Mouse (Mus musculus) liver, adult (tissue): ENCODE data around the gene Zfp454.

Experiments
- GATA4 ChIP-seq: IDR thresholded peaks from 2 replicates; pipeline ENCODE4 v1.6.1; 2014; ENCODE audit warnings: mild to moderate bottlenecking, low read length; ENCODE audit not compliant: insufficient replicate concordance

The Zfp454 gene

DNA sequence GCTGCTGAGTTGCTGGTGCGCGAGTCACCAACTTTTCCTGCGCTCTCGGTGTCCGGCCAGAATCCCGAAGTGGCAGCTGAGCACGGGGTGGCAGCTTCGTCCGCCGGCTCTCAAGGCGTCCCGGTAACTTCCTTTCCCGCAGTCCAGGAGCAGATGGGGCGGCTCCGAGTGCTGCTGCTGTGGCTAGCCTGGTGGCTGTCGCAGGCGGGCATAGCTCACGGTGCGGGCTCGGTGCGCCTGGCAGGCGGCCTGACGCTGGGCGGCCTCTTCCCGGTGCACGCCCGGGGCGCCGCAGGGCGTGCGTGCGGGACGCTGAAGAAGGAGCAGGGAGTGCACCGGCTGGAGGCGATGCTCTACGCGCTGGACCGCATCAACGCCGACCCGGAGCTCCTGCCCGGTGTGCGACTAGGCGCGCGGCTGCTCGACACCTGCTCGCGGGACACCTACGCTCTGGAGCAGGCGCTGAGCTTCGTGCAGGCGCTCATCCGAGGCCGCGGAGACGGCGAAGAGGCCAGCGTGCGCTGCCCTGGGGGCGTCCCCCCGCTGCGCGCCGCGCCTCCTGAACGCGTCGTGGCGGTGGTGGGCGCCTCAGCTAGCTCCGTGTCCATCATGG lies 36.4 kb downstream of the Zfp454 start:
- TF ChIP-seq GATA4 = no peak

DNA sequence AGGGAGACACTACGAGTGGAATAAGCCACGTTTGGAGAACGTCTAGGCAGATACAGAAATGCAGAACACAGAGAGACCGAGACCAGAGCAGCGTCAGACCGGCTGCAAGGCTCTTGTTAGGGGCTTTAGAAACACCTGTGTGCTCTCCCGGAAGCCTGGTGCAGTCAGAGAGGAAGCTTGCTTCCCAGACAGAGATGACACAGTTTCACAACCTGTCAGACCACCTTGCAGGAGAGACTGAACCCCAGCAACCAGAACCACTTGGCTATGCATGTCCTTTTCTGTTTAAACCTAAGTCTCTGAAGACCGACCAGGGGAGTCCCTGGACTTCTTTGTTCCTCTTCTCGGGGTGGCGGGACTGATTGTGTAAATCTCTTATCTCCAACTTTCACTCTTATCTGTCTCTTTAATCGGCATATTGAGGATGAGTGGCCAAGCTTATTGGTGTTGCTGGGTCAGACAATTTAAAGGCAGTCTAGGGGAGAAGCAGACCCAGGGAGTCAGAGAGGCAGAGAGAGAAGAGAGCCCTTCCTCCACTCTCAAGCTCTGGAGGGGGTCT lies 37.2 kb downstream of the Zfp454 start, which contains the start of gene Grm6:
Grm6 (plus strand) TSS at position 509 of the 559 bp plus-strand sequence.
- TF ChIP-seq GATA4 = no peak

DNA sequence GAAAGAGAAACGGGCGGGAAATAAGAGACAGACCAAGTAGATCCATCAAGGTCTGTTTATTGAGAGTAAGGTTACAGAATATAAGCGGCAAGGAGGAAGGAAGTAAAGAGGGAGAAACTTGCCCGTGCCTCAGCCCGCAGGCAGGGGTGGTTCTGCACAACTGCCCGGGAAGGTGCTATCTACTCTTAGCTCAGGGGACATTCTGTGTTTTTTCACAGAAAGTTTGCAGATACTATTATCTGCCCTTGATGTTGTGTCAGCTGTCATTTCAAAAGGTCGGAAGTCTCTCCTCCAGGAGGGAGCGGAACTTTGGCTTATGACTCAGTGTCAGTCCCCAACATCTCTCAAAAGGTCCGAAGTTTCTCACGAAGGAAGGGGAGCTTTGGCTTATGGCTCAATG lies 38.1 kb downstream of the Zfp454 start:
- TF ChIP-seq GATA4 = no peak

DNA sequence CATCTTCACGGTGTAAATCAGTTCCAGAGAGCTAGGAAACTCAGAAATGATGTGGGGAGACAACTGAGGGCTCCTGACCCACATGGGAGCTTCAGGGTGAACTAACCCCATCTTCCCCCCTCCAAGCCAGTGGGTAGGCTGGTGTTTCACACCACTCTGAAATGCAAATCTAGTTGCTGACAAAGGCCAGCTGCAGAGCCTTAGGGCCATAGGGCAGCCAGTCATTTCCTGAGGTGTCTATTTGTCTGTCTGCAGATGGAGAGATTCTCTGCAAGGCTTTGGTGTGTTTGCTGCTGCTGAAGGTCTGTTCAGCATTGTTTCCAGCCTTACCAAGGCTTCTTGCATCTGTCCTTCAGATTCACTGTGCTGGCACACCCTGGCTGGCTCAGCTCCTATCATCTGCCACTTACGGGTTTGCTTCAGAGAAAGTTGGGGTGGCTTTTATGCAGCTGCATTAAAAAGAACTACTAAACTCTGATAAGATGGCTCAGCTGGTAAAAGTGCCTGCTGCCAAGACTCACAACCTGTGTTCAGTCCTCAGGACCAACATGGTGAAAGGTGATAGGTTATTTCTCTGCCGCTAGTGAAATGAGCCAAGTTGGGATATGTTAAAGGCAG lies 38.8 kb downstream of the Zfp454 start:
- no peak for TF ChIP-seq GATA4

DNA sequence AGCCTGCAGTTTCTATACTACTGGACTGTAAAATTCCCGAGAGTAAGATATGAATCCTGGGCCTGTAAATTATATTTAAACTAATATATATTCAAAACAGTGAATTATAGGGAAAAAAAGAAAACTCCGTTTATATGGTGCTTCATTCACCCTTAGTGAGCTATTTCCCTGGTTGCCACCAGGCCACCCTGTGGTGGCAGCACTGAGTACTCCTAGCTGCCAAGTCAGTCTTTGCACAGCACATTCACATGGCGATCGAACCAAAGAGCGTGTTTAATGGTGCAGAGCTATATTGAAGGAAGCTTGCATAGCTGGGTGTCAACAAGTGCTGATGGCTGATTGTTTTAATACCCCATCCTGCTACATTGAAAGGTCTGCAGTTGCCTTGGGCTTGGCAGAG lies 40.4 kb downstream of the Zfp454 start:
- TF ChIP-seq GATA4 = no peak

DNA sequence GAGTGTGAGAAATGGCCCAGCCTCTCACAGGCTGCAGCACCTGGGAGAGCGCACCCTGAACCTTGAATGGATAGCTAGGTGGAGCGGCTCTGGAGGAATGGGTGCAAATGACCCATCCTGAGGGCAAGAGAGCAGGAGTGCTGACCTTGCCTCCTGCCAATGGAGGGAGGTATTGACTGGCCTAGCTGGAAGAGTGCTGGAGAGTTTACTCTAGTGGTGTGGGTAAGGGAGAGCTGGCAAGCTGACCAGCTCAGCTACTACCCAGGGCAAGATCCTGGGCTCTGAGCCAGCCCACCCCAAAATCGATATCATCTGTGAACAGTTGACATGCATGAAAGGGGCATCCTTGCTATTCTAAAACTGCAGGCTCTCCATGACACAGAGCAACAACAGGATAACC lies 41.5 kb downstream of the Zfp454 start:
- TF ChIP-seq GATA4 = no peak

DNA sequence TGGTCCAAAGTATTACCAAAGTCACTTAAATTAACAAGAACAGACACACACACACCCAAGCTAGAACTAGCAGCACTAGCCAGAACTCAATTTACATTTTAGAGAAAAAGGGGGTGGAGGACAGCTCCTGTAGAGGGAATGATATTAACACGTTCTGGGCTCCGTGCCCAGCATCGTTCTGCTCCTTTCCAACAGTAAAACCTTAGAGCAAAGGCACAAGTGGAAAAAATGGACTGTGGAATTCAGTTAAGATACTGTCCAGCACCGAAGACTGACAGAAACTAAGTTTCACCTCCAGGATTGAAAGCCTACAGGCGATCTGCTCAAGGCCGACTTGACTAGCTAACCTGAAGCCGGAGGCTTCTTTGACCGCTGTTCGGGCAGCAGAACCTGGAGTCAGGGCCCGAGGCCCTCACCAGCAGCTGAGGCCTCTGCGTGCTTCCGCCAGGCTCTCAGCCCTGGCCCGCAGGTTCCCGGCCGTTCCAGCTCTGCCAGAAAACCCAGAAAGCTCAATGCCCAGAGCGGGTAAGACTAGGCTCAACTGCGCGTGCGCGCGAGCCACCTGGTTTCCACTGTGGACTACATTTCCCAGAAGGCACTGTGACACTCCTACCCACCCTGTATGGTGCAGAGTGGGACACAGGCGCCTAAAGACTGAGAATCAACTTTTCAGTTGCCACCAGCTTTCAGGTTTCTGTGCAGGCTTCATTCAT lies 46.3 kb downstream of the Zfp454 start, which contains the start of gene Zfp879:
Zfp879 (minus strand) TSS at position 530 of the 713 bp plus-strand sequence.
- no peak for TF ChIP-seq GATA4

DNA sequence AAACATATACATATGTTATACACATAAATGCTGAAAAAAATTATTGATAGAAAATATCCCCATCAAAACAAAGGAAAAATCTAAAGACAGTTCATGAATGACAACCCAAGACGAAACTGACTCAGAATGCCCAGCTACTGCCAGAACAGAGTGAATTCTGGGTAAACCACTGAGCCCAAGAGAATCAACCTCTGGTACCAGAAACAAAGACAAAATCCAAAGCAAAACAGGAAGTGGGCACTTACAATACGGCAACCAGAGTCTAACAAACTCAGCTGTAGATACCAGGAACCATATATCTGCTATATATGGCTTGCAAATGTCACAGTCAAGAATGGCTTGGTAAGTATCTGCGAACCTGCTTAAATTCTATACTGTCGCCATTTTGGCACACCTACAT lies 51.7 kb downstream of the Zfp454 start:
- TF ChIP-seq GATA4 = no peak

DNA sequence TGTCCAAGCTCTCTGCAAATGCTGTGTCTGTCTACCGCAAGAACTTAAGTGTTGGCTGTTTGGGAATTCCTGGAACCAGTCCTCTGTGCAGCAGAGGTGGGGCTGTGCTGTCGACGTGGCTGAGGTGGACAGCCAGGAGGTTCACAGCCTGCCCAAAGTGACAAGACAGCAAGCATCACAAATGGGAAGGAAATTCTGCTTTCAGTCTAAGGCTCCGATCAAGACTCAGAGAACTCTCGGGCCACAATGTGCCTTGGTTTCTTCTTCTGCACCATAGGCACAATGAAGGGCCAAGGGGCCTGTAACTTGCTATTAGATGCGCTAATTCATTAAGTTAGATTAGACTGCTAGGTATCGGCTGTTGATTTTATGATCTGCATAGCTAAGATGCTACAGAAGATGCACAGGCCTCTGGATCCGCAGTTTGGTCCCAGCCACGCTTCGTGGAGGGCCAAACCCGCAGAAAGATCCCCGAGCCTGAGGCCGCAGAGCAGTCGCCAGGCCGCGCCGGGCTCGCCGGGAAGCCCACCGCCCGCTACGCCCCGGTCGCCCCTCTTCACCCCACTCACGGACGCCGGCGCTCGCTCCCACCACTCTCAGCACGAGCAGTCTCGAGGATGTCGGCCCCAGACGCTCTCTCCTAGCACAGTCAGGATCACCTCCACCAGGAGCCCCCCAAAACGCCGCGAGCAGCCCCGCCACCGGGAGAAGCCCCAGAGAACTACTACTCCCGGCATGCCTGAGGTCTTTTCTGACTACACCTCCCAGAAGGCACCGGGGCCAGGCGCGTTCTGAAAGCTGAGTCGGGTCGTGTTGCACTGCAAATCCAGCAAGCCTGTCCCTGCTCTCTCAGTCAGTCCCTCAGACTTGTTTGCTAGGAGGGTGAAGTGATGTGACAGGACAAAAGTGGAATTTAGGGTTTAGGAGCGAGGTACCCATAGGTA lies 60.2 kb downstream of the Zfp454 start, which contains the start of gene Zfp354c:
Zfp354c (minus strand) TSS at position 715 of the 944 bp plus-strand sequence.
- no peak for TF ChIP-seq GATA4

DNA sequence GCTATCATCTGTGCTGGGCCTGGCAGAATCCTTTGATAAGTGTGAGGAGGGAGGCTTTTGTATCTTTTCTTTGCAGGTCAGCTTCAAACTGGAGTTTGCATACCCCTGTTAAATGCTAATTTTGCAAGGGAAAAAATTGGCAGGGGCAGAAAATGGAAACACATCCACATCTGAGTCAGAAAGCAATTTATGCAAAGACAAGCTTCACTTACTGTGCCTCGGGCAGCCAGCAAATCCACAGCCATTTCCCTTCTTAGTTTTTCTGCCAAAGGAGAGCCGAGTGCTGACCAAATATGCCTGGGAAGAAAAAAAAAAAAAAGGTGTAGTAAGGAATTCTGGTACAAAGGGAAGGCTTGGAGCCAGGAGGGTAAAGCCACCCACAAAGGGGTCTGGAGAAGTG lies 61.2 kb downstream of the Zfp454 start:
- no peak for TF ChIP-seq GATA4
